Mouse (Mus musculus): Measurements from ENCODE around the gene Slc35f4. TPM values are rescaled to one million over a fixed set of nuclear protein-coding genes. Genes with fewer than 3 reads are reported as not detected.

Slc35f4 gene
- total and polyA plus RNA-seq, 3 experiments, result 0.44 TPM; not detected in 2

GRCm38 (mm10) chr14:49515096-49515665 lies 10.7 kb downstream of the Slc35f4 start:
- DNase-seq (ENCODE audit: low spot score) (no peak), ATAC-seq (ENCODE audit: extremely low read depth, insufficient number of reproducible peaks, low FRiP score, poor library complexity, severe bottlenecking) (no peak)
- no peak overlapping the region for H3K4me3 ChIP-seq (ENCODE audit: low read depth, low read length)
- no peaks in the 10 kb centered on the region for H3K27me3 ChIP-seq (ENCODE audit: insufficient read depth, low read length)
- TF ChIP-seq GATA2 (IDR thresholded peaks at IDR 0.05; ENCODE audit: borderline replicate concordance, low read depth, low read length), result no peak
- TF ChIP-seq TAL1 (conservative IDR thresholded peaks at IDR 0.05; ENCODE audit: low read depth, low read length), result no peak
- no peak for TF ChIP-seq POLR2AphosphoS5 (IDR thresholded peaks at IDR 0.05; ENCODE audit: insufficient replicate concordance, low read depth, low read length)
- no peak for TF ChIP-seq CTCF (IDR thresholded peaks at IDR 0.05; ENCODE audit: low read depth, low read length)
- TF ChIP-seq GATA1 (IDR thresholded peaks at IDR 0.05; ENCODE audit: borderline replicate concordance, low read length), result no peak
- H3K9me3 ChIP-seq (replicated peaks), result no peaks in the 10 kb centered on the region
- H3K36me3 ChIP-seq (replicated peaks), result no peaks in the 10 kb centered on the region
- no peaks in the 10 kb centered on the region for H3K4me1 ChIP-seq (ENCODE audit: insufficient read depth, low read depth, low read length)

GRCm38 (mm10) chr14:49514137-49514536 lies 11.7 kb downstream of the Slc35f4 start:
- TF ChIP-seq GATA2 (IDR thresholded peaks at IDR 0.05; ENCODE audit: borderline replicate concordance, low read depth, low read length) (no peak), CTCF (IDR thresholded peaks at IDR 0.05; ENCODE audit: low read depth, low read length) (no peak), POLR2AphosphoS5 (IDR thresholded peaks at IDR 0.05; ENCODE audit: insufficient replicate concordance, low read depth, low read length) (no peak), GATA1 (IDR thresholded peaks at IDR 0.05; ENCODE audit: borderline replicate concordance, low read length) (no peak)
- H3K4me3 ChIP-seq (ENCODE audit: low read depth, low read length), result no peak overlapping the region
- DNase-seq (ENCODE audit: low spot score), result no peak
- no peaks in the 10 kb centered on the region for H3K9me3 ChIP-seq (replicated peaks)
- H3K36me3 ChIP-seq (replicated peaks), result no peaks in the 10 kb centered on the region
- no peaks in the 10 kb centered on the region for H3K27me3 ChIP-seq (ENCODE audit: insufficient read depth, low read length)
- no peaks in the 10 kb centered on the region for H3K4me1 ChIP-seq (ENCODE audit: insufficient read depth, low read depth, low read length)
- ATAC-seq (ENCODE audit: extremely low read depth, insufficient number of reproducible peaks, low FRiP score, poor library complexity, severe bottlenecking), result no peak

GRCm38 (mm10) chr14:49495192-49495591 lies 30.7 kb downstream of the Slc35f4 start:
- Histone ChIP-seq H3K4me3 (ENCODE audit: low read depth, low read length) (no peak overlapping the region), H3K4me1 (ENCODE audit: insufficient read depth, low read depth, low read length) (no peaks in the 10 kb centered on the region), H3K36me3 (replicated peaks) (no peaks in the 10 kb centered on the region), H3K9me3 (replicated peaks) (no peaks in the 10 kb centered on the region), H3K27me3 (ENCODE audit: insufficient read depth, low read length) (no peaks in the 10 kb centered on the region)
- DNase-seq (ENCODE audit: low spot score) (no peak), ATAC-seq (ENCODE audit: extremely low read depth, insufficient number of reproducible peaks, low FRiP score, poor library complexity, severe bottlenecking) (no peak)
- TF ChIP-seq TAL1 (conservative IDR thresholded peaks at IDR 0.05; ENCODE audit: low read depth, low read length), result no peak
- TF ChIP-seq GATA2 (IDR thresholded peaks at IDR 0.05; ENCODE audit: borderline replicate concordance, low read depth, low read length), result no peak
- no peak for TF ChIP-seq POLR2AphosphoS5 (IDR thresholded peaks at IDR 0.05; ENCODE audit: insufficient replicate concordance, low read depth, low read length)
- no peak for TF ChIP-seq GATA1 (IDR thresholded peaks at IDR 0.05; ENCODE audit: borderline replicate concordance, low read length)
- TF ChIP-seq CTCF (IDR thresholded peaks at IDR 0.05; ENCODE audit: low read depth, low read length), result no peak

- DNase-seq (ENCODE audit: low spot score), result no peak
- no peaks in the 10 kb centered on the region for H3K4me1 ChIP-seq (ENCODE audit: insufficient read depth, low read depth, low read length)
- no peaks in the 10 kb centered on the region for H3K36me3 ChIP-seq (replicated peaks)
- H3K27me3 ChIP-seq (ENCODE audit: insufficient read depth, low read length), result no peaks in the 10 kb centered on the region
- TF ChIP-seq POLR2AphosphoS5 (IDR thresholded peaks at IDR 0.05; ENCODE audit: insufficient replicate concordance, low read depth, low read length) (no peak), GATA1 (IDR thresholded peaks at IDR 0.05; ENCODE audit: borderline replicate concordance, low read length) (no peak), GATA2 (IDR thresholded peaks at IDR 0.05; ENCODE audit: borderline replicate concordance, low read depth, low read length) (no peak), TAL1 (conservative IDR thresholded peaks at IDR 0.05; ENCODE audit: low read depth, low read length) (no peak), CTCF (IDR thresholded peaks at IDR 0.05; ENCODE audit: low read depth, low read length) (no peak)
- H3K9me3 ChIP-seq (replicated peaks), result no peaks in the 10 kb centered on the region
- H3K4me3 ChIP-seq (ENCODE audit: low read depth, low read length), result no peak overlapping the region
- ATAC-seq (ENCODE audit: extremely low read depth, insufficient number of reproducible peaks, low FRiP score, poor library complexity, severe bottlenecking), result no peak
These were observed 32.1 kb downstream of the Slc35f4 start for GRCm38 (mm10) chr14:49493793-49494192.

- no peak for DNase-seq (ENCODE audit: low spot score)
- Histone ChIP-seq H3K4me1 (ENCODE audit: insufficient read depth, low read depth, low read length) (no peaks in the 10 kb centered on the region), H3K9me3 (replicated peaks) (no peaks in the 10 kb centered on the region), H3K4me3 (ENCODE audit: low read depth, low read length) (no peak overlapping the region), H3K27me3 (ENCODE audit: insufficient read depth, low read length) (no peaks in the 10 kb centered on the region), H3K36me3 (replicated peaks) (no peaks in the 10 kb centered on the region)
- no peak for ATAC-seq (ENCODE audit: extremely low read depth, insufficient number of reproducible peaks, low FRiP score, poor library complexity, severe bottlenecking)
- TF ChIP-seq GATA1 (IDR thresholded peaks at IDR 0.05; ENCODE audit: borderline replicate concordance, low read length) (no peak), TAL1 (conservative IDR thresholded peaks at IDR 0.05; ENCODE audit: low read depth, low read length) (no peak), GATA2 (IDR thresholded peaks at IDR 0.05; ENCODE audit: borderline replicate concordance, low read depth, low read length) (no peak), CTCF (IDR thresholded peaks at IDR 0.05; ENCODE audit: low read depth, low read length) (no peak), POLR2AphosphoS5 (IDR thresholded peaks at IDR 0.05; ENCODE audit: insufficient replicate concordance, low read depth, low read length) (no peak)
These were observed 33.3 kb downstream of the Slc35f4 start for GRCm38 (mm10) chr14:49492506-49492905.

GRCm38 (mm10) chr14:49476602-49477001 lies 49.2 kb downstream of the Slc35f4 start:
- TF ChIP-seq GATA2 (IDR thresholded peaks at IDR 0.05; ENCODE audit: borderline replicate concordance, low read depth, low read length) (no peak), POLR2AphosphoS5 (IDR thresholded peaks at IDR 0.05; ENCODE audit: insufficient replicate concordance, low read depth, low read length) (no peak), CTCF (IDR thresholded peaks at IDR 0.05; ENCODE audit: low read depth, low read length) (no peak), GATA1 (IDR thresholded peaks at IDR 0.05; ENCODE audit: borderline replicate concordance, low read length) (no peak), TAL1 (conservative IDR thresholded peaks at IDR 0.05; ENCODE audit: low read depth, low read length) (no peak)
- Histone ChIP-seq H3K4me3 (ENCODE audit: low read depth, low read length) (no peak overlapping the region), H3K27me3 (ENCODE audit: insufficient read depth, low read length) (no peaks in the 10 kb centered on the region), H3K9me3 (replicated peaks) (no peaks in the 10 kb centered on the region), H3K36me3 (replicated peaks) (no peaks in the 10 kb centered on the region), H3K4me1 (ENCODE audit: insufficient read depth, low read depth, low read length) (no peaks in the 10 kb centered on the region)
- DNase-seq (ENCODE audit: low spot score) (no peak), ATAC-seq (ENCODE audit: extremely low read depth, insufficient number of reproducible peaks, low FRiP score, poor library complexity, severe bottlenecking) (no peak)
